Mouse (Mus musculus): ENCODE results near the gene Ube2c.

DNA sequence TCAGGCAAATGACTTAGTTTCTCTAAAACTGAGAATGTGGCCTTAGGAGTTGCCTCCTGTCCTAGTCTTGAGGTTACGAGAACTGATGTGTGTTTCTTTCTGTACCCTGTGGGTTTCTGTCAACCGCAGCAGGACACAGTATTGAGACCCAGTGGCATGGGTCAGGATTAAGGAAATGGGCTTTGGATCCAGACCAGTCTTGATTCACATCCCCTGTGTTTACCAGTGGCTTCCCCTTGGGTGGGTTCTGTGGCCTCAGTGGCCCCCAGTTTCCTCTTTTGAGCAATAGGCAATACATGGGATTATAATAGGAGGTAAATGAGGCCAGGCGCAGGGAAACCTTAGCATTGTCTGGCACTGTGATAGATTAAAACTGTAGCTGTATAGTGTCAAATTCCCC is 17.3 kb downstream of the Ube2c start:
- TF ChIP-seq CTCF (IDR thresholded peaks at IDR 0.05; ENCODE audit: control insufficient read depth, insufficient read depth, insufficient read length) (no peak), CEBPB (IDR thresholded peaks at IDR 0.05; ENCODE audit: low read depth) (no peak), MAX (IDR thresholded peaks at IDR 0.05) (no peak), MYOD1 (IDR thresholded peaks at IDR 0.05; ENCODE audit: control insufficient read depth, insufficient read length, low read depth) (no peak)

All from C2C12 (cell line).